Comparison of ENCODE assay signal across 9 mouse cellular contexts in genomic region chr12:44327452-44327851, GRCm38 (mm10). TPM values are rescaled to one million over a fixed set of nuclear protein-coding genes. Genes with fewer than 3 reads are reported as not detected.
A peak's percentile ranks its signal among the peaks of the same experiment; 100 is the strongest.
DNase-seq lines count a peak whose midpoint lies in the region; ATAC-seq and TF ChIP-seq lines count a peak whose summit lies in the region.
"Had no signal": no experiment of that assay in that cellular context is flagged by ENCODE, and none has a peak within 500 bp of the region (broad histone marks: within the 10 kb centered on the region; RNA-seq: fewer than 3 reads in every experiment).

No protein-coding gene starts in this region.

- H3K36me3 ChIP-seq in hindbrain, embryonic 14.5 days (replicated peaks; ENCODE audit: control insufficient read depth, insufficient read depth): no peaks in the 10 kb centered on the region
- H3K36me3 ChIP-seq: stomach, embryonic 15.5 days had no signal

- no peak overlapping the region for H3K4me2 ChIP-seq in hindbrain, embryonic 14.5 days (replicated peaks)
- H3K4me2 ChIP-seq: stomach, embryonic 15.5 days had no signal

- 32% methylated on average over 6 of the region's 6 CpGs for WGBS in hindbrain, embryonic 14.5 days

- H3K27me3 ChIP-seq in hindbrain, embryonic 14.5 days (ENCODE audit: control insufficient read depth, insufficient read depth, low read length): no peaks in the 10 kb centered on the region

- H3K9me3 ChIP-seq in hindbrain, embryonic 14.5 days (ENCODE audit: control insufficient read depth, low read length): no peaks in the 10 kb centered on the region
- H3K9me3 ChIP-seq: stomach, embryonic 15.5 days had no signal

- H3K4me1 ChIP-seq in hindbrain, embryonic 14.5 days (replicated peaks; ENCODE audit: control insufficient read depth, insufficient read depth, low read length): peaks cover 20% of the 10 kb centered on the region

- H3K4me3 ChIP-seq in layer of hippocampus, adult 2 months: no peak overlapping the region
- H3K4me3 ChIP-seq in hindbrain, embryonic 14.5 days (replicated peaks; ENCODE audit: low read length): no peak overlapping the region
- H3K4me3 ChIP-seq: stomach, embryonic 15.5 days had no signal

- ATAC-seq in hindbrain, embryonic 14.5 days (ENCODE audit: low FRiP score): no peak

- peak in 1 of 2 experiments; percentile 37 for DNase-seq in layer of hippocampus, adult 2 months (ENCODE audit: low spot score in 2 of 2)
- DNase-seq in layer of hippocampus, postnatal 36 days: no peak
- peak; percentile 67 for DNase-seq in ES-CJ7 (ENCODE audit: low read depth, low spot score)
- DNase-seq in cerebellum, adult 11-12 months: peak; percentile 26
- peak; percentile 55 for DNase-seq in hindbrain, embryonic 14.5 days (ENCODE audit: low spot score)
- no peak for DNase-seq in spleen, postnatal 10 days (ENCODE audit: low spot score in 2 of 2)
- no peak for DNase-seq in thymus, postnatal 36 days

- H3K9ac ChIP-seq in hindbrain, embryonic 14.5 days: no peak overlapping the region
- H3K9ac ChIP-seq: liver, embryonic 14.5 days; stomach, embryonic 15.5 days had no signal

- H3K27ac ChIP-seq in layer of hippocampus, adult 2 months: peak overlapping the region; percentile 96
- H3K27ac ChIP-seq in hindbrain, embryonic 14.5 days: no peak overlapping the region
- H3K27ac ChIP-seq: liver, embryonic 14.5 days; stomach, embryonic 15.5 days had no signal

- TF ChIP-seq CTCF in layer of hippocampus, adult 2 months (conservative IDR thresholded peaks at IDR 0.05): peak; percentile 76

RNA-seq across cellular contexts. Expression of gene Nrcam, which starts 1.2 kb away (rescaled TPM):
- 100 to 1,000 TPM; 510 to 546 TPM for total RNA-seq in layer of hippocampus, adult 2 months (2021)
- total RNA-seq in layer of hippocampus, postnatal 36 days (2021): 100 to 1,000 TPM; 531 TPM
- polyA plus RNA-seq in hindbrain, embryonic 14.5 days (2014; fragmentation: Nextera tagmentation; extraction: Ambion mirVana): 155 and 170 TPM in 2 replicates

Comparison
In these comparisons a context has a peak if more than half of its experiments do, and no peak if none do; other contexts are left out.
1. DNase-seq: peak in ES-CJ7 (single experiment), cerebellum, adult 11-12 months (single experiment) and hindbrain, embryonic 14.5 days (single experiment); none in layer of hippocampus, postnatal 36 days (0 of 2), spleen, postnatal 10 days (0 of 2) and thymus, postnatal 36 days (0 of 2).